Mouse (Mus musculus) spleen, adult 2 months (tissue): ENCODE data around the gene Ppp1r12c.

Source experiments
- CTCF ChIP-seq: fragments of 200-500 bp; IDR thresholded peaks from 2 replicates; pipeline ENCODE4 v1.5.1; 2011; ENCODE audit warnings: mild to moderate bottlenecking, inconsistent platforms; ENCODE audit not compliant: insufficient read depth, insufficient read length, insufficient replicate concordance; ENCODE audit errors: extremely low read depth
- POLR2A ChIP-seq: fragments of 200-500 bp; IDR thresholded peaks from 2 replicates; pipeline ENCODE4 v1.6.1; 2011; ENCODE audit warnings: low read depth, low read length, inconsistent platforms

GRCm38 (mm10) chr7:4479674-4480073, 21.8 kb downstream of the Ppp1r12c start:
- TF ChIP-seq CTCF: peak; percentile 44; the same call in 1 of the 2 replicates
- no peak for TF ChIP-seq POLR2A
